Mouse (Mus musculus) heart, embryonic 11.5 days (tissue): ENCODE measurements around the gene Gemin2. TPM values are rescaled to one million over a fixed set of nuclear protein-coding genes. Genes with fewer than 3 reads are reported as not detected.

ENCODE experiments used
- polyA plus RNA-seq: library from polyadenylated mRNA; unstranded; fragments of >200 nt; fragmentation: Nextera tagmentation; extraction: Ambion mirVana; gene quantifications from 2 replicates; pipeline ENCODE4 v1.2.1, GENCODE M21; 2014

Gene Gemin2
- polyA plus RNA-seq, 1 experiment from 2014 or later = 25.4 TPM

Other genes starting within 250 kb of the Gemin2 start
- gene Sec23a, start 1.4 kb upstream of the Gemin2 start, polyA plus RNA-seq = 77.8 and 103 TPM in 2 replicates
- gene Trappc6b, start 48.1 kb downstream of the Gemin2 start, polyA plus RNA-seq = 62.5 and 64.2 TPM in 2 replicates
- gene Pnn, start 53.5 kb downstream of the Gemin2 start, polyA plus RNA-seq = 68.5 and 74.1 TPM in 2 replicates
- 41.3 and 43.1 TPM in 2 replicates for gene Mia2, start 82.4 kb downstream of the Gemin2 start, polyA plus RNA-seq
- 5.8 and 6.5 TPM in 2 replicates for gene Fbxo33, start 206.3 kb downstream of the Gemin2 start, polyA plus RNA-seq